In genomic region chr15:4561431-4561970, GRCm38 (mm10) we compare ENCODE assay signal across 8 mouse cellular contexts.
DNase-seq lines count a peak whose midpoint lies in the region; ATAC-seq lines count a peak whose summit lies in the region.

No protein-coding gene starts in this region.

- ATAC-seq in granulocyte monocyte progenitor cell, adult 5-6 weeks (replicated peaks; ENCODE audit: poor library complexity, severe bottlenecking), result no peak

- DNase-seq in embryo, embryonic 11 days, result peak; percentile 4
- DNase-seq in embryo, embryonic 10 days (ENCODE audit: low spot score), result no peak
- DNase-seq in urinary bladder, postnatal 14 days (ENCODE audit: low spot score), result peak; percentile 50
- DNase-seq in urinary bladder, adult 2 months (ENCODE audit: low spot score), result no peak
- peak; percentile 4 for DNase-seq in heart, postnatal 4 days
- no peak for DNase-seq in testis, postnatal 10 days (ENCODE audit: low spot score)
- DNase-seq in thymus, postnatal 25 days, result no peak

Comparison
In these comparisons a context has a peak if more than half of its experiments do, and no peak if none do; other contexts are left out.
1. DNase-seq: peak in embryo, embryonic 11 days (single experiment), urinary bladder, postnatal 14 days (single experiment) and heart, postnatal 4 days (single experiment); none in embryo, embryonic 10 days (single experiment), urinary bladder, adult 2 months (single experiment), testis, postnatal 10 days (single experiment) and thymus, postnatal 25 days (single experiment).